Mouse (Mus musculus): Measurements from ENCODE around the gene Eif2b2.

DNA sequence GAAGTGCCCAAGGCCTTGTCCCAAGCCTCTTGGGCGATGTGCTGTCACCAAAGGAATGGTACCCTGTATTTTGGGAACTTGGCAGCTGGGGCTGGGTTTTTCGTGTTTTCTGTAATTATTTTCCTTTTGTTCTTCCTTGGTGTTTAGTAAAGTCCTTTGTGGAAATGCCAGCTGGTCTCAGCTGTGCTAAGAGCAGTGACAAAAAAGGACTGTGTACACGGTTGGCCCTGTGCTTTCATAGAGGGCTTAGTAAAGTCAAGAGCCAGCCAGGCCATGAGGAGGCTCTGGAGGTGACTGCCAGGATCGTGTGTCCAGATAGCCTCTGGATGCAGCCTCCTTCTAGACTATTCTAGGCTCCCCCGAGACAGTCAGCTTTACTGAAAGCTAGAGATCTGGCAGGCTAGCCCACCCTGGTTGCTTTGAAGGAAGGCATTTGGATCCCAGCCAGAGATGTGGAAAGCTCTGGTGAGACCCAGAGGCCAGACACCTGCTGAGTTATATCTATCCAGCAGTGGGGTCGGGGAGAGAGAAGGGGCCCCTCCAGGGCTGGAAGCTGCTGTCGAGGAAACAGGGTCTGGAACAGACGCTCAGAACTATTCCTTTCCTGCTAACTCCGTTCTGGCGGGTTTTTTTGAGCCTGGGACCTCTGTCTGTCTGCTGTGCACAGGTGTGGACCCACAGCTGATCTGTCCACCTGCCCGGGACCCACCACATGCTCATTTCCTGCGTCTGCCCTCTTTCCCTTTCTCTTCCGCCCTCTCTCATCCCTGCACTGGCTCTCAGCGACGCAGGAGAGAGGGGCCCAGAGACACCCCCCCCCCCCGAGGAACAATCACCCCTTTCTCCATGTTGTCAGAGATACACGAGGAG lies 37.6 kb upstream of the Eif2b2 start:
- TF ChIP-seq CTCF (IDR thresholded peaks at IDR 0.05 in 2 of 3, conservative IDR thresholded peaks at IDR 0.05 in 1 of 3; ENCODE audit: control insufficient read depth in 1 of 3, insufficient read depth in 1 of 3, low read depth in 2 of 3, low read length in 3 of 3, poor library complexity in 1 of 3, severe bottlenecking in 1 of 3) (no peak), POLR2AphosphoS2 (IDR thresholded peaks at IDR 0.05; ENCODE audit: low read length) (no peak)
